Mouse (Mus musculus) cerebellum, adult 2 months (tissue): ENCODE measurements around the gene Nudt22.

Experiments used
- CTCF ChIP-seq: fragments of 200-500 bp; IDR thresholded peaks from 2 replicates; pipeline ENCODE4 v1.5.1; 2011; ENCODE audit warnings: low read depth, mild to moderate bottlenecking, control low read depth, low read length, moderate library complexity, borderline replicate concordance; ENCODE audit not compliant: insufficient read depth
- POLR2A ChIP-seq: fragments of 200-500 bp; IDR thresholded peaks from 2 replicates; pipeline ENCODE4 v1.6.1; 2011; ENCODE audit warnings: low read length, control low read depth, borderline replicate concordance; ENCODE audit not compliant: insufficient read depth

- TF ChIP-seq POLR2A (no peak), CTCF (no peak)
These were observed 494 bp downstream of the Nudt22 start for GRCm38 (mm10) chr19:6995255-6995991.
